Mouse (Mus musculus) forebrain, embryonic 11.5 days (tissue): ENCODE data around the gene Itga2. TPM values are rescaled to one million over a fixed set of nuclear protein-coding genes. Genes with fewer than 3 reads are reported as not detected.

Experiments
- ATAC-seq: fragments of 200-750 bp; cut with Nextera tagmentation; replicated peaks from 2 replicates; pipeline ENCODE4 v1.8.0; 2017; ENCODE audit warnings: moderate TSS enrichment; ENCODE audit not compliant: low FRiP score
- DNase-seq: peaks from one replicate; pipeline ENCODE4 v3.0.0-alpha.2; 2017; ENCODE audit warnings: low spot score
- H3K27ac ChIP-seq: fragments of 300-500 bp; sonication (generic); 2 replicates; pipeline ENCODE4 v1.5.1; 2014; ENCODE audit warnings: low read depth, low read length
- H3K27me3 ChIP-seq: fragments of 300-500 bp; sonication (generic); 2 replicates; pipeline ENCODE4 v1.6.1; 2014; ENCODE audit warnings: mild to moderate bottlenecking, low read length, mixed read lengths; ENCODE audit not compliant: control insufficient read depth, insufficient read depth
- H3K36me3 ChIP-seq: fragments of 300-500 bp; sonication (generic); 2 replicates; pipeline ENCODE4 v1.6.1; 2014; ENCODE audit warnings: mild to moderate bottlenecking, low read length, moderate library complexity, mixed read lengths; ENCODE audit not compliant: control insufficient read depth, insufficient read depth
- H3K4me1 ChIP-seq: fragments of 300-500 bp; sonication (generic); replicated peaks from 2 replicates; pipeline ENCODE4 v1.6.1; 2014; ENCODE audit warnings: low read length, mixed read lengths; ENCODE audit not compliant: control insufficient read depth, insufficient read depth
- H3K4me2 ChIP-seq: fragments of 300-500 bp; sonication (generic); 2 replicates; pipeline ENCODE4 v1.6.1; 2014; ENCODE audit warnings: low read depth, mild to moderate bottlenecking, low read length, moderate library complexity, mixed read lengths; ENCODE audit not compliant: severe bottlenecking
- H3K4me3 ChIP-seq: fragments of 300-500 bp; sonication (generic); 2 replicates; pipeline ENCODE4 v1.5.1; 2014; ENCODE audit warnings: low read depth, low read length
- H3K9ac ChIP-seq: fragments of 300-500 bp; sonication (generic); 2 replicates; pipeline ENCODE4 v1.6.1; 2014; ENCODE audit warnings: low read length
- H3K9me3 ChIP-seq: fragments of 300-500 bp; sonication (generic); 2 replicates; pipeline ENCODE4 v1.6.1; 2016; ENCODE audit warnings: low read length, mixed read lengths; ENCODE audit not compliant: control insufficient read depth
- WGBS: fragments of 180-500 bp; shearing (Covaris S2); extraction: QIAGEN DNeasy Blood & Tissue Kit; methylation state at CpG from one replicate; pipeline ENCODE4 v1.1.7; 2014; 5-methylcytosine and 5-hydroxymethylcytosine counted together
- polyA plus RNA-seq: library from polyadenylated mRNA; unstranded; fragments of >200 nt; fragmentation: Nextera tagmentation; extraction: Ambion mirVana; gene quantifications from 2 replicates; pipeline ENCODE4 v1.2.1, GENCODE M21; 2014

The Itga2 gene
- polyA plus RNA-seq, 1 experiment from 2014 or later, result 1.6 TPM

DNA sequence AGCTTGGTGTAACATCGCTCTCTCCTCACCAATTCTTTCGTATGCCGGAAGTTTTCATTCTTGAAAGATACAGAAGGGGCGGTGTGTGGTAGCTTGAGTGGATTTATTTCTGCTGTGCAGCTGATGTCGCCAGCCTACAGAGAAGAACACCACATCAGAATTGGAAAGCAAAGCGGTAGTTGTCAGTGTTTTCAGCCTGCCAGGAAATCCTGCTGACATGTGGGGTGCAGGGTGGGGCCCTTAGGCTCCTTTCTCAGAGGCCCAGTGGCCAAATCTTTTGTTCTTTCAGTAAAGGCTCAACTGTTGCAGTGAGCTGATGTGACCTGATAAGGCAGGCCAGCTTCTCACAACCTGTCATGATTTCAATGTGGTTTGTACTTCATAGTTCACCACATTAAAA lies 86.1 kb downstream of the Itga2 start:
- Histone ChIP-seq H3K4me1 (0 out of 2 replicates have a peak, but pooled peaks cover 2% of the 10 kb centered on the region), H3K4me3 (no peak overlapping the region), H3K27me3 (no peaks in the 10 kb centered on the region), H3K36me3 (no peaks in the 10 kb centered on the region), H3K9ac (no peak overlapping the region), H3K9me3 (no peaks in the 10 kb centered on the region), H3K4me2 (no peak overlapping the region), H3K27ac (no peak overlapping the region)
- ATAC-seq (no peak), DNase-seq (no peak)
- 89% methylated on average over 6 of the region's 6 CpGs for WGBS

DNA sequence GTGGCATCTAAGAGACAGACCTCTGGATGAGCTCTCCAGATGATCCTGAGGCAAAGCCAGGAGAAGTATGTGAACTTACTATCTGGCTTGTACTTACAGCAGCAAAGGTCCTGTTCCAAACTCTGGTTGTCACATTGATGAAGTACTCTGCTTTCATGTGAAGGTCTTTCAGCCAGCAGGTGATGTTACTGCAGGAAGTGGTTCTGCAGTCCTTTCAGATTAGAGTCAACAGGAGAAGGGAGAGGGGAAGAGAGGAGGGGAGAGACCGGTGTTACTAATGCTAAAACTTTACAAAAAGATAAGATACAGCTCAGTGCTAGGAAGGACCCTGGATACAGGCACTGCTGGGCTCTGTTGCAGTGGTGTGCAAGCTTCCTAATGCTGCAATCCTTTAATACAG lies 88.6 kb downstream of the Itga2 start:
- Histone ChIP-seq H3K4me1 (0 out of 2 replicates have a peak, but pooled peaks cover 2% of the 10 kb centered on the region), H3K9me3 (no peaks in the 10 kb centered on the region), H3K27me3 (no peaks in the 10 kb centered on the region), H3K36me3 (no peaks in the 10 kb centered on the region), H3K9ac (no peak overlapping the region), H3K4me3 (no peak overlapping the region), H3K4me2 (no peak overlapping the region), H3K27ac (no peak overlapping the region)
- ATAC-seq (no peak), DNase-seq (no peak)
- WGBS, result 89% methylated on average over 1 of the region's 1 CpGs

DNA sequence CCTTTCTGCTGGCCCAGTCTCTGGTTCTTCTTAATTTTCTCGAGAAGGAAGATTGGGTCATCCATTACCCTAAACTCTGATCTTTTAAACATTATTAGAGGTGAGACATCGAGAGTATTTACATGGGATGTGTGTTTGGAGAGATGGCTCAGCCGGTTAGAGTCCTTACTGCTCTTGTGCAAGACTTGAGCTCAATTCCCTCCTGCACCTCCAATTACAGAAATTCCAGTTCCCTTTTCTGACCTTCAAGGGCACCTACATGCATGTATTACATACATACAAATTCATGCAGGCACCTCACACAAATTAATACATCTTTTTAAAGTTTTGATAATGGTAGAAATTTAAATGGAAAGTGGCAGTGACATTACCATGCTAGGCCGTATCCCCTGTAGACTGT lies 91.4 kb downstream of the Itga2 start:
- Histone ChIP-seq H3K4me3 (no peak overlapping the region), H3K4me2 (no peak overlapping the region), H3K9ac (no peak overlapping the region), H3K36me3 (no peaks in the 10 kb centered on the region), H3K27me3 (no peaks in the 10 kb centered on the region), H3K27ac (no peak overlapping the region), H3K9me3 (no peaks in the 10 kb centered on the region), H3K4me1 (0 out of 2 replicates have a peak, but pooled peaks cover 2% of the 10 kb centered on the region)
- 89% methylated on average over 4 of the region's 4 CpGs for WGBS
- ATAC-seq (no peak), DNase-seq (no peak)

DNA sequence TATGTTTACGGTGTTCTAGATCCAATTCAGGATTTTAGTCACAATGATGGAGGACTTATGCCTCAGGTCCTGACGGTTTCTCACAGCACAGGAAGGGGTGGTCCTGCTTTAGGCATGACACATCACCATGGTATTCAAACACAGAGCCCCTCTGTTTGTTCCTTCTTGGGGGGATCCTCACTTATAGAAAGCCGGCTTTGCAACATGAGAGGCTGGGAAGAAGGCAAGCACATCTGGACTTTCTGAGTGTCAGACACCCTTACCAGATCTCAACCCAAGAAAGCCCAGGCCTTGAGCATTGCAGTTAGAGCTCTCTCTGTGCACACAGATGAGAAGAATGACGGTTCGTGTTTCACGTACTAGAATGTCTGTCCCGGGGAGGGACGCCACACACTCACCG lies 92.8 kb downstream of the Itga2 start:
- peak; percentile 13; the same call in 1 of the 2 replicates for ATAC-seq
- no peak overlapping the region for H3K4me2 ChIP-seq
- H3K9me3 ChIP-seq, result no peaks in the 10 kb centered on the region
- no peaks in the 10 kb centered on the region for H3K27me3 ChIP-seq
- 0 out of 2 replicates have a peak, but pooled peaks cover 2% of the 10 kb centered on the region for H3K4me1 ChIP-seq
- no peak overlapping the region for H3K4me3 ChIP-seq
- DNase-seq, result no peak
- no peaks in the 10 kb centered on the region for H3K36me3 ChIP-seq
- H3K9ac ChIP-seq, result no peak overlapping the region
- 82% methylated on average over 9 of the region's 9 CpGs for WGBS
- H3K27ac ChIP-seq, result no peak overlapping the region

DNA sequence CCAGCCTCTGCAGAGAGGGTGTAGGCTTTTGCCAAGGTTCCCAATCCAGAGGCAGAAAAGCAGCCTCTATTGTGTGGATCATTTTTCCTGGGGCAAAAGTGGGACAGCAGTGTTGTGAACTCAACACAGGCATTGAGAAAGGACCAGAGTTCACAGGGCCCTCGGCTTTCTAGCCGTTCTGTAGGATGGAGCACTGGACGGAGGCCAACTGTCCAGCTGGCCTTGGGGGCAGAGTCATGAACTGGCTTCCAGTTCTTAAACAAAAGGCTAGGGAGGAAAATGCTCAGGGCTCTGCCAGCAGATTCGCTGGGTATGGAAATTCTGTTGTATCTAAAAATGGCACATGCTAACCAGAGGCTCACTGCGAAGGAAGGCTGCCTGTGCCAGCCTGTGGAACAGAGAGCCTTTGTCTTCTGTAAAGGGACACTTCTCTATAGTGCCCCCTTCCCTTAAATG lies 93.3 kb downstream of the Itga2 start:
- Histone ChIP-seq H3K4me2 (no peak overlapping the region), H3K9ac (no peak overlapping the region), H3K4me3 (no peak overlapping the region), H3K4me1 (0 out of 2 replicates have a peak, but pooled peaks cover 2% of the 10 kb centered on the region), H3K27me3 (no peaks in the 10 kb centered on the region), H3K9me3 (no peaks in the 10 kb centered on the region), H3K36me3 (no peaks in the 10 kb centered on the region), H3K27ac (no peak overlapping the region)
- DNase-seq, result no peak
- ATAC-seq, result peak; percentile 47; the same call in 1 of the 2 replicates
- 56% methylated on average over 5 of the region's 5 CpGs for WGBS

DNA sequence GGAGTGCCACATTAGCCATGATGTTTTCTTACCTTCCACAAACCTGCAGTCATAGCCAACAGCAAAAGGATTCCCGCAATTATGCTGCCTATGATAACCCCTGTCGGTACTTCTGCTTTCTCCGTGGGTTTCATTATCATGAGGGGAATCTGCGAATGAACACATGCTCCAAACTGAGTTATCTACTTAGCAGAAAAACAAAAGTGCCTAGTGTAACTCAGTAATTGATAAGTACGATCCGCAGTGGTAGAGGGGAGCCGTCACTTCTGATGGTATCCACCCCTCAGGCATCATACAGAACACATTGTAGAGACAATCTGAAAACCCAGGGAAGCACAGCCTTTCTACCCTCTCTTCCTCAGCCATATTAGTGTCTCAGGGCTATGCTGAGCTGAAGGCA lies 94.8 kb downstream of the Itga2 start:
- H3K4me3 ChIP-seq, result no peak overlapping the region
- no peaks in the 10 kb centered on the region for H3K9me3 ChIP-seq
- WGBS, result 88% methylated on average over 7 of the region's 7 CpGs
- DNase-seq (no peak), ATAC-seq (no peak)
- no peak overlapping the region for H3K9ac ChIP-seq
- no peaks in the 10 kb centered on the region for H3K27me3 ChIP-seq
- H3K4me1 ChIP-seq, result 0 out of 2 replicates have a peak, but pooled peaks cover 2% of the 10 kb centered on the region
- H3K4me2 ChIP-seq, result no peak overlapping the region
- no peak overlapping the region for H3K27ac ChIP-seq
- no peaks in the 10 kb centered on the region for H3K36me3 ChIP-seq

DNA sequence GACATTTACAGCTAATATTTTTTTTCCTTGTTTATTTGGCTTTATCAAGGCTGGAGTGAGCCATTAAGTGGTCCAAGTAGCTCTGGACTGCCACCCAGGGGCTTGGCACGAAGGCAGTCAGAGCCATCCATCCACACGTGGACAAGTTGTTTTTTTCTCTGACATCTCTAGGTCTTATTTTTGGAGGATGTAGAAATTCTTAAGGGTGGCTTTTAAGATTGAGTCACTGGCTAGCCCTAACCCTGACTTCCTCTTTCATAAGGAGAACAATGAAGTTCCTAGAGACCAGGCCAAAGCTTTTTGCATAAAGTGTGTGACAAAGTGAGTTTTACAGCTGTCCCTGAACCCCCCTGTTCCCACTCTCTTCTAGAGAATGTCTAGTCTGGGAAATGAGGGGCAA lies 97.3 kb downstream of the Itga2 start:
- WGBS, result 77% methylated on average over 2 of the region's 2 CpGs
- H3K27me3 ChIP-seq, result no peaks in the 10 kb centered on the region
- H3K4me2 ChIP-seq, result no peak overlapping the region

DNA sequence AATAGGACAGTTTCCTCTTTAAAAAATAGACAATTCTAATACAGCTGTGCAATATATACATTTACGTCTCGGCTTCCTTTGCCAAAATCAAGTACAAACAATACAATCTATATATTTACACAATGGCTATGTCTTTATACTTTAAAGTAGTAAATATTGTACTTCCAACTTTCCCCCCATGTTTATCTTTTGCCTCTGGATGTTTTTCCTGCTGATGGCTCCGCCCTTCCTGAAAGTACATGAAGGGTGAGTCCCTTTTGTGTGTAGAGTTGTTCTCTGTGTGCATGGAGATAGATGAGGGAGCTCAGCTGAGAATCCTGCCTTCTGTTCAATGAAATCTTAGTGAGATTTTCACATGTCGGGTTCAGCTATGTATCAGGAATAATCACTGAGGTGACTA lies 98.5 kb downstream of the Itga2 start:
- no peak overlapping the region for H3K9ac ChIP-seq
- H3K27ac ChIP-seq, result no peak overlapping the region
- DNase-seq (no peak), ATAC-seq (no peak)
- H3K4me1 ChIP-seq, result no peaks in the 10 kb centered on the region
- WGBS, result 91% methylated on average over 4 of the region's 4 CpGs
- H3K4me2 ChIP-seq, result no peak overlapping the region
- H3K27me3 ChIP-seq, result no peaks in the 10 kb centered on the region
- no peak overlapping the region for H3K4me3 ChIP-seq
- no peaks in the 10 kb centered on the region for H3K9me3 ChIP-seq
- H3K36me3 ChIP-seq, result no peaks in the 10 kb centered on the region

More for the DNA sequence above, 97.3 kb downstream of the Itga2 start:
- no peak overlapping the region for H3K9ac ChIP-seq
- no peaks in the 10 kb centered on the region for H3K36me3 ChIP-seq
- no peak for DNase-seq
- no peak overlapping the region for H3K4me3 ChIP-seq
- no peaks in the 10 kb centered on the region for H3K9me3 ChIP-seq
- no peaks in the 10 kb centered on the region for H3K4me1 ChIP-seq
- ATAC-seq, result no peak
- H3K27ac ChIP-seq, result no peak overlapping the region

DNA sequence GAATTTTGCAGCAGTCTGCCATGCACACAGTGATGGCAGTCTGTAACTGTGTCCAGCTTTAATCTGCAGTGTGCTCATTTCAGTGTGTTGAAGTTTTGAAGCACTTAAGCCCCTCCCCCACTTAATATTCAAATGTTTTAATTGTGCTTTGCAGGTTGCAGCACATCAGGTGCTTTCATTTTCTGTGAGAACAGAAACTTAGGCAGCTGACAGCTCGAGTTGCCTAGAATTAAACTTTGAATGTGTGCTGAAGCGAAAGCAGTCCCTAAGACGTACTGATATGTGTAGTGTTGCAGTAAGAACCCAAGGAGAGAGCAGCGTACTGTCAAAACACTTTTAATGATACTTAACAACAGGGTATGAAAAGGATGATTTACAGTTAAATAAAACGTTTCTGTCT lies 99.1 kb downstream of the Itga2 start:
- Histone ChIP-seq H3K4me3 (no peak overlapping the region), H3K4me2 (no peak overlapping the region), H3K9ac (no peak overlapping the region), H3K27me3 (no peaks in the 10 kb centered on the region), H3K4me1 (no peaks in the 10 kb centered on the region), H3K36me3 (no peaks in the 10 kb centered on the region), H3K9me3 (no peaks in the 10 kb centered on the region), H3K27ac (no peak overlapping the region)
- DNase-seq, result no peak
- 72% methylated on average over 5 of the region's 5 CpGs for WGBS
- no peak for ATAC-seq
